Mouse (Mus musculus) liver, embryonic 14.5 days (tissue): ENCODE measurements around the gene Lgr6. TPM values are rescaled to one million over a fixed set of nuclear protein-coding genes. Genes with fewer than 3 reads are reported as not detected.

Experiments used
- ATAC-seq: fragments of 200-750 bp; cut with Nextera tagmentation; 2 replicates; pipeline ENCODE4 v1.8.0; 2017; ENCODE audit warnings: moderate number of reproducible peaks, mild to moderate bottlenecking, moderate library complexity; ENCODE audit not compliant: insufficient read depth
- DNase-seq, 3 experiments: peaks; one replicate each; pipeline ENCODE4 v3.0.0-alpha.2; 2012 to 2013; ENCODE audit warnings: low read depth in 3 of 3, low spot score in 3 of 3
- H3K27ac ChIP-seq: fragments of 300-500 bp; sonication (generic); 2 replicates; pipeline ENCODE4 v1.5.1; 2014; ENCODE audit warnings: moderate library complexity, mild to moderate bottlenecking, control low read depth, inconsistent platforms
- H3K27me3 ChIP-seq: fragments of 300-500 bp; sonication (generic); 2 replicates; pipeline ENCODE4 v1.6.1; 2014; ENCODE audit warnings: mild to moderate bottlenecking, low read length, moderate library complexity; ENCODE audit not compliant: control insufficient read depth, insufficient read depth
- H3K36me3 ChIP-seq: fragments of 300-500 bp; sonication (generic); replicated peaks from 2 replicates; pipeline ENCODE4 v1.6.1; 2014; ENCODE audit warnings: low read depth; ENCODE audit not compliant: control insufficient read depth, insufficient read depth
- H3K4me1 ChIP-seq, 2 experiments: fragments of 200-500 bp in 1 of 2; fragments of 300-500 bp in 1 of 2; sonication (generic) in 1 of 2; replicated peaks; 2 replicates each; pipeline ENCODE4 v1.6.1; 2012 to 2014; ENCODE audit warnings: antibody characterized with exemption in 1 of 2, inconsistent platforms in 1 of 2, low read length in 1 of 2; ENCODE audit not compliant: control insufficient read depth in 2 of 2, insufficient read depth in 2 of 2
- H3K4me2 ChIP-seq: fragments of 300-500 bp; sonication (generic); 2 replicates; pipeline ENCODE4 v1.6.1; 2014; ENCODE audit warnings: low read depth, mild to moderate bottlenecking, control low read depth, moderate library complexity
- H3K4me3 ChIP-seq, 2 experiments: fragments of 200-500 bp in 1 of 2; fragments of 300-500 bp in 1 of 2; sonication (generic) in 1 of 2; 2 replicates each; pipeline ENCODE4 v1.5.1; 2012 to 2014; ENCODE audit warnings: low read depth in 2 of 2, low read length in 2 of 2, mild to moderate bottlenecking in 2 of 2, control low read depth in 1 of 2, inconsistent platforms in 1 of 2, moderate library complexity in 1 of 2; ENCODE audit not compliant: insufficient read depth in 1 of 2
- H3K9ac ChIP-seq: fragments of 300-500 bp; sonication (generic); replicated peaks from 2 replicates; pipeline ENCODE4 v1.6.1; 2014; ENCODE audit warnings: mild to moderate bottlenecking, control low read depth, moderate library complexity
- H3K9me3 ChIP-seq: fragments of 300-500 bp; sonication (generic); 2 replicates; pipeline ENCODE4 v1.6.1; 2016; ENCODE audit warnings: low read length, mixed read lengths; ENCODE audit not compliant: control insufficient read depth
- CTCF ChIP-seq: IDR thresholded peaks from 2 replicates; pipeline ENCODE4 v1.5.1; 2016; ENCODE audit warnings: antibody characterized with exemption, low read depth, control low read depth
- EP300 ChIP-seq: IDR thresholded peaks from 2 replicates; pipeline ENCODE4 v1.6.1; 2016; ENCODE audit warnings: antibody characterized with exemption, low read depth
- WGBS: fragments of 180-500 bp; shearing (Covaris S2); extraction: QIAGEN DNeasy Blood & Tissue Kit; methylation state at CpG from one replicate; pipeline ENCODE4 v1.1.7; 2014; ENCODE audit not compliant: insufficient replicate concordance; 5-methylcytosine and 5-hydroxymethylcytosine counted together
- polyA plus RNA-seq, 2 experiments: library from polyadenylated mRNA; depleted of rRNA in 1 of 2; stranded (reverse) in 1 of 2; unstranded in 1 of 2; fragments of >200 nt; fragmentation: Nextera tagmentation in 1 of 2; extraction: Ambion mirVana in 1 of 2; gene quantifications; 2 replicates each; pipeline versions ENCODE4 v1.2.1 to v1.2.3; 2012 to 2014

Lgr6 gene
- polyA plus RNA-seq, 2 experiments = 0.02 to 0.05 TPM

- H3K27ac ChIP-seq = no peak overlapping the region
- no peak for DNase-seq
- H3K4me2 ChIP-seq = no peak overlapping the region
- no peak for ATAC-seq
- 86% methylated on average over 7 of the region's 7 CpGs for WGBS
- no peaks in the 10 kb centered on the region for H3K36me3 ChIP-seq
- H3K9me3 ChIP-seq = no peaks in the 10 kb centered on the region
- H3K27me3 ChIP-seq = no peaks in the 10 kb centered on the region
- no peak overlapping the region for H3K4me3 ChIP-seq
- no peaks in the 10 kb centered on the region for H3K4me1 ChIP-seq
- TF ChIP-seq EP300 (no peak), CTCF (no peak)
- no peak overlapping the region for H3K9ac ChIP-seq
Observed at GRCm38 (mm10) chr1:134947590-134947989, 157.5 kb downstream of the Lgr6 start.

GRCm38 (mm10) chr1:134942898-134943297 is 162.2 kb downstream of the Lgr6 start:
- ATAC-seq (no peak), DNase-seq (no peak)
- Histone ChIP-seq H3K27me3 (no peaks in the 10 kb centered on the region), H3K9me3 (no peaks in the 10 kb centered on the region), H3K4me2 (no peak overlapping the region), H3K36me3 (no peaks in the 10 kb centered on the region), H3K27ac (no peak overlapping the region), H3K9ac (no peak overlapping the region), H3K4me3 (no peak overlapping the region), H3K4me1 (peaks cover 4 to 12% of the 10 kb centered on the region in 2 experiments)
- TF ChIP-seq CTCF (no peak), EP300 (no peak)
- WGBS = 73% methylated on average over 2 of the region's 2 CpGs

GRCm38 (mm10) chr1:134940863-134941262 is 164.2 kb downstream of the Lgr6 start:
- no peak overlapping the region for H3K4me3 ChIP-seq
- peaks cover 4 to 12% of the 10 kb centered on the region in 2 experiments for H3K4me1 ChIP-seq
- no peaks in the 10 kb centered on the region for H3K36me3 ChIP-seq
- no peak overlapping the region for H3K4me2 ChIP-seq
- ATAC-seq (no peak), DNase-seq (no peak)
- no peak for TF ChIP-seq CTCF
- TF ChIP-seq EP300 = no peak
- no peaks in the 10 kb centered on the region for H3K9me3 ChIP-seq
- WGBS = 68% methylated on average over 4 of the region's 4 CpGs
- no peak overlapping the region for H3K27ac ChIP-seq
- H3K27me3 ChIP-seq = no peaks in the 10 kb centered on the region
- no peak overlapping the region for H3K9ac ChIP-seq

- Histone ChIP-seq H3K36me3 (no peaks in the 10 kb centered on the region), H3K27ac (no peak overlapping the region), H3K4me1 (peaks cover 4 to 12% of the 10 kb centered on the region in 2 experiments), H3K4me2 (no peak overlapping the region), H3K4me3 (no peak overlapping the region), H3K9me3 (no peaks in the 10 kb centered on the region), H3K27me3 (no peaks in the 10 kb centered on the region), H3K9ac (no peak overlapping the region)
- ATAC-seq (no peak), DNase-seq (no peak)
- WGBS = 56% methylated on average over 1 of the region's 1 CpGs
- TF ChIP-seq CTCF (no peak), EP300 (no peak)
Observed at GRCm38 (mm10) chr1:134938233-134938632, 166.8 kb downstream of the Lgr6 start.

GRCm38 (mm10) chr1:134936335-134936734 is 168.7 kb downstream of the Lgr6 start:
- 69% methylated on average over 6 of the region's 6 CpGs for WGBS

More at GRCm38 (mm10) chr1:134936335-134936734, 168.7 kb downstream of the Lgr6 start:
- Histone ChIP-seq H3K27ac (no peak overlapping the region), H3K9me3 (no peaks in the 10 kb centered on the region), H3K4me3 (no peak overlapping the region), H3K27me3 (no peaks in the 10 kb centered on the region), H3K4me2 (no peak overlapping the region), H3K36me3 (no peaks in the 10 kb centered on the region), H3K9ac (no peak overlapping the region), H3K4me1 (peaks cover 4 to 12% of the 10 kb centered on the region in 2 experiments)
- TF ChIP-seq EP300 (no peak), CTCF (no peak)
- DNase-seq (no peak), ATAC-seq (no peak)

Other genes starting within 250 kb of the Lgr6 start
- gene Ppp1r12b, start 149.3 kb downstream of the Lgr6 start, polyA plus RNA-seq (2012; rRNA removed) = 1.3 and 1.6 TPM in 2 replicates
- 1.7 TPM in 2 replicates for gene Ppp1r12b, start 149.3 kb downstream of the Lgr6 start, polyA plus RNA-seq (2014; fragmentation: Nextera tagmentation; extraction: Ambion mirVana)
- gene Ube2t, start 142.7 kb downstream of the Lgr6 start, polyA plus RNA-seq (2012; rRNA removed) = 16.3 and 22.2 TPM in 2 replicates
- gene Ube2t, start 142.7 kb downstream of the Lgr6 start, polyA plus RNA-seq (2014; fragmentation: Nextera tagmentation; extraction: Ambion mirVana) = 37.2 and 37.6 TPM in 2 replicates
- gene Ptpn7, start 27.4 kb upstream of the Lgr6 start, polyA plus RNA-seq (2012; rRNA removed) = 11.9 and 12.4 TPM in 2 replicates
- gene Ptpn7, start 27.4 kb upstream of the Lgr6 start, polyA plus RNA-seq (2014; fragmentation: Nextera tagmentation; extraction: Ambion mirVana) = 8.6 and 9.4 TPM in 2 replicates
- gene Arl8a, start 41.5 kb upstream of the Lgr6 start, polyA plus RNA-seq (2012; rRNA removed) = 8.1 and 9.2 TPM in 2 replicates
- gene Arl8a, start 41.5 kb upstream of the Lgr6 start, polyA plus RNA-seq (2014; fragmentation: Nextera tagmentation; extraction: Ambion mirVana) = 7.2 and 8.5 TPM in 2 replicates
- 0.01 TPM in 1 of 2 replicates, not detected in the other for gene Gpr37l1, start 62.4 kb upstream of the Lgr6 start, polyA plus RNA-seq (2012; rRNA removed)
- gene Gpr37l1, start 62.4 kb upstream of the Lgr6 start, polyA plus RNA-seq (2014; fragmentation: Nextera tagmentation; extraction: Ambion mirVana) = not detected in 2 replicates
- gene Elf3, start 153.3 kb upstream of the Lgr6 start, polyA plus RNA-seq (2012; rRNA removed) = 0.57 and 0.58 TPM in 2 replicates
- gene Elf3, start 153.3 kb upstream of the Lgr6 start, polyA plus RNA-seq (2014; fragmentation: Nextera tagmentation; extraction: Ambion mirVana) = 0.43 and 0.61 TPM in 2 replicates
- 7.3 and 8.4 TPM in 2 replicates for gene Rnpep, start 178.8 kb upstream of the Lgr6 start, polyA plus RNA-seq (2012; rRNA removed)
- 23.0 and 24.2 TPM in 2 replicates for gene Rnpep, start 178.8 kb upstream of the Lgr6 start, polyA plus RNA-seq (2014; fragmentation: Nextera tagmentation; extraction: Ambion mirVana)
- gene Timm17a, start 208.5 kb upstream of the Lgr6 start, polyA plus RNA-seq (2012; rRNA removed) = 15.4 and 26.0 TPM in 2 replicates
- gene Timm17a, start 208.5 kb upstream of the Lgr6 start, polyA plus RNA-seq (2014; fragmentation: Nextera tagmentation; extraction: Ambion mirVana) = 136 and 146 TPM in 2 replicates
- gene Lmod1, start 219.5 kb upstream of the Lgr6 start, polyA plus RNA-seq (2012; rRNA removed) = 0.05 and 0.08 TPM in 2 replicates
- gene Lmod1, start 219.5 kb upstream of the Lgr6 start, polyA plus RNA-seq (2014; fragmentation: Nextera tagmentation; extraction: Ambion mirVana) = 0.04 and 0.10 TPM in 2 replicates